Mouse (Mus musculus) gastrocnemius, postnatal 14 days (tissue): ENCODE results near the gene Zdhhc21. TPM values are rescaled to one million over a fixed set of nuclear protein-coding genes. Genes with fewer than 3 reads are reported as not detected.
A peak's percentile ranks its signal among the peaks of the same experiment; 100 is the strongest.

Experiments
- DNase-seq: peaks from one replicate; pipeline ENCODE4 v3.0.0; 2021; ENCODE audit warnings: mixed read lengths
- intact Hi-C: fragments of 180-260 bp; cut with DNase I; formaldehyde crosslinking; loops from one replicate; pipeline ENCODE4 v1.15.1; 2025; ENCODE audit warnings: low total_unique reads
- long read RNA-seq, 2 experiments: library from polyadenylated mRNA; stranded (forward); transcript quantifications; one replicate each; pipeline ENCODE4 v2.0.0; 2021
- total RNA-seq, 2 experiments: library from RNA; stranded (reverse); gene quantifications; 2 replicates each; pipeline ENCODE4 v1.2.3; 2021

Gene Zdhhc21
- 1 to 10 TPM; 8.9 to 9.4 TPM for total RNA-seq
- long read RNA-seq, experiment 1, full-length matches to known transcripts: 1 of 2 reads
- long read RNA-seq, experiment 1, partial matches to known transcripts: 0 of 2 reads
- long read RNA-seq, experiment 1, other reads (novel, unspliced or antisense): 1 of 2 reads
- long read RNA-seq, experiment 2, partial matches to known transcripts: 1 of 3 reads
- long read RNA-seq, experiment 2, other reads (novel, unspliced or antisense): 2 of 3 reads

GRCm38 (mm10) chr4:82859131-82860125 is at the start of gene Zdhhc21:
Gene Zdhhc21 (minus strand): TSS chr4:82859958.
- intact Hi-C loops: no loop called here
- DNase-seq: peak; percentile 80

- no peak for DNase-seq
- intact Hi-C loops: no loop called here
Measured at GRCm38 (mm10) chr4:82895227-82895626, 35.5 kb upstream of the Zdhhc21 start.

GRCm38 (mm10) chr4:82892247-82892646 is 32.5 kb upstream of the Zdhhc21 start:
- DNase-seq: no peak
- intact Hi-C loops: loop anchor here (2.0 kb wide), 1 partner anchor 21 kb away; no protein-coding TSS in a partner anchor

- intact Hi-C loops: no loop called here
- DNase-seq: no peak
Measured at GRCm38 (mm10) chr4:82891566-82891965, 31.8 kb upstream of the Zdhhc21 start.

GRCm38 (mm10) chr4:82891049-82891448 is 31.3 kb upstream of the Zdhhc21 start:
- DNase-seq: no peak
- intact Hi-C loops: no loop called here

- intact Hi-C loops: no loop called here
- DNase-seq: no peak
Measured at GRCm38 (mm10) chr4:82890585-82890984, 30.8 kb upstream of the Zdhhc21 start.

GRCm38 (mm10) chr4:82886148-82886547 is 26.4 kb upstream of the Zdhhc21 start:
- intact Hi-C loops: no loop called here
- DNase-seq: no peak

GRCm38 (mm10) chr4:82885535-82885913 is 25.8 kb upstream of the Zdhhc21 start:
- intact Hi-C loops: no loop called here
- no peak for DNase-seq

- no peak for DNase-seq
- intact Hi-C loops: no loop called here
Measured at GRCm38 (mm10) chr4:82884636-82885534, 25.1 kb upstream of the Zdhhc21 start, which contains the start of gene Cer1. Gene Cer1 (minus strand): TSS chr4:82885148.

- intact Hi-C loops: no loop called here
- DNase-seq: no peak
Measured at GRCm38 (mm10) chr4:82882500-82882899, 22.7 kb upstream of the Zdhhc21 start.

- intact Hi-C loops: no loop called here
- DNase-seq: no peak
Measured at GRCm38 (mm10) chr4:82881366-82881765, 21.6 kb upstream of the Zdhhc21 start.

- intact Hi-C loops: no loop called here
- no peak for DNase-seq
Measured at GRCm38 (mm10) chr4:82880243-82880642, 20.5 kb upstream of the Zdhhc21 start.

GRCm38 (mm10) chr4:82879152-82879551 is 19.4 kb upstream of the Zdhhc21 start:
- intact Hi-C loops: no loop called here
- DNase-seq: no peak

GRCm38 (mm10) chr4:82876656-82877055 is 16.9 kb upstream of the Zdhhc21 start:
- DNase-seq: no peak
- intact Hi-C loops: no loop called here

GRCm38 (mm10) chr4:82875532-82875931 is 15.8 kb upstream of the Zdhhc21 start:
- intact Hi-C loops: no loop called here
- DNase-seq: no peak

- DNase-seq: no peak
- intact Hi-C loops: no loop called here
Measured at GRCm38 (mm10) chr4:82874791-82875190, 15.0 kb upstream of the Zdhhc21 start.

- intact Hi-C loops: no loop called here
- DNase-seq: no peak
Measured at GRCm38 (mm10) chr4:82872548-82872947, 12.8 kb upstream of the Zdhhc21 start.

- intact Hi-C loops: no loop called here
- DNase-seq: no peak
Measured at GRCm38 (mm10) chr4:82872121-82872520, 12.4 kb upstream of the Zdhhc21 start.

- DNase-seq: no peak
- intact Hi-C loops: no loop called here
Measured at GRCm38 (mm10) chr4:82870931-82871330, 11.2 kb upstream of the Zdhhc21 start.
